Mouse (Mus musculus) CH12F3 (cell line): Measurements from ENCODE around the gene Uevld.
"Not testable (repeated sequence)": the region's sequence is repeated elsewhere in the genome, so short reads cannot be mapped to it uniquely, and the experiment has no call there.

Source experiments
- in situ Hi-C: fragments of 300-500 bp; cut with MboI; formaldehyde crosslinking; loops from 2 replicates; pipeline ENCODE4 v1.14.3; 2020; ENCODE audit warnings: low sequenced_read_pairs

The Uevld gene

GRCm38 (mm10) chr7:46957831-46958691 is at the start of gene Uevld:
TSS of gene Uevld (minus strand) at chr7:46958527.
- in situ Hi-C loops = no loop called here

GRCm38 (mm10) chr7:47007818-47008167 is 49.5 kb upstream of the Uevld start:
- in situ Hi-C loops = no loop called here

- in situ Hi-C loops = no loop called here
Measured at GRCm38 (mm10) chr7:47007109-47007780, 48.9 kb upstream of the Uevld start.

- in situ Hi-C loops = no loop called here
Measured at GRCm38 (mm10) chr7:47003411-47004115, 45.2 kb upstream of the Uevld start.

- in situ Hi-C loops = no loop called here
Measured at GRCm38 (mm10) chr7:47001900-47002275, 43.6 kb upstream of the Uevld start.

GRCm38 (mm10) chr7:47001125-47001899 is 43.0 kb upstream of the Uevld start:
- in situ Hi-C loops = no loop called here

GRCm38 (mm10) chr7:47000644-47000983 is 42.3 kb upstream of the Uevld start:
- in situ Hi-C loops = no loop called here

- in situ Hi-C loops = no loop called here
Measured at GRCm38 (mm10) chr7:46999983-47000643, 41.8 kb upstream of the Uevld start.

GRCm38 (mm10) chr7:46998942-46999341 is 40.6 kb upstream of the Uevld start:
- in situ Hi-C loops = no loop called here

- in situ Hi-C loops = no loop called here
Measured at GRCm38 (mm10) chr7:46997644-46998395, 39.5 kb upstream of the Uevld start.

GRCm38 (mm10) chr7:46997008-46997407 is 38.7 kb upstream of the Uevld start:
- in situ Hi-C loops = no loop called here

- in situ Hi-C loops = no loop called here
Measured at GRCm38 (mm10) chr7:46995558-46995957, 37.2 kb upstream of the Uevld start.

- in situ Hi-C loops = no loop called here
Measured at GRCm38 (mm10) chr7:46993079-46993478, 34.8 kb upstream of the Uevld start.

GRCm38 (mm10) chr7:46989387-46989786 is 31.1 kb upstream of the Uevld start:
- in situ Hi-C loops = not testable (repeated sequence)

GRCm38 (mm10) chr7:46987073-46987472 is 28.7 kb upstream of the Uevld start:
- in situ Hi-C loops = no loop called here

GRCm38 (mm10) chr7:46986646-46987045 is 28.3 kb upstream of the Uevld start:
- in situ Hi-C loops = no loop called here

GRCm38 (mm10) chr7:46985718-46986505 is 27.6 kb upstream of the Uevld start:
- in situ Hi-C loops = no loop called here

- in situ Hi-C loops = no loop called here
Measured at GRCm38 (mm10) chr7:46983280-46983679, 25.0 kb upstream of the Uevld start, which contains the start of gene Gm9999. TSS of gene Gm9999 (plus strand) at chr7:46983580.

GRCm38 (mm10) chr7:46975456-46975855 is 17.1 kb upstream of the Uevld start:
- in situ Hi-C loops = no loop called here
